Mouse (Mus musculus): ENCODE measurements around the gene Gsx1. TPM values are rescaled to one million over a fixed set of nuclear protein-coding genes. Genes with fewer than 3 reads are reported as not detected.

Gene Gsx1
- polyA plus RNA-seq, 1 experiment = not detected

- H3K36me3 ChIP-seq (ENCODE audit: control insufficient read depth, insufficient read depth, low read length) = no peaks in the 10 kb centered on the region
- TF ChIP-seq POLR2A (IDR thresholded peaks at IDR 0.05; ENCODE audit: control insufficient read depth, low read depth, low read length) (no peak), CTCF (IDR thresholded peaks at IDR 0.05; ENCODE audit: control insufficient read depth, insufficient read depth, insufficient replicate concordance, low read depth, low read length) (peak; percentile 9; the same call in 1 of the 2 replicates)
- peaks cover 2% of the 10 kb centered on the region for H3K4me1 ChIP-seq (ENCODE audit: control insufficient read depth, insufficient read depth, low read length)
- H3K4me3 ChIP-seq (ENCODE audit: control insufficient read depth, low read depth, low read length) = no peak overlapping the region
- no peak overlapping the region for H3K27ac ChIP-seq (ENCODE audit: control insufficient read depth, insufficient read depth, low read depth, low read length)
- no peaks in the 10 kb centered on the region for H3K27me3 ChIP-seq (ENCODE audit: control insufficient read depth, insufficient read depth, low read length)
Observed at GRCm38 (mm10) chr5:147207852-147208251, 19.4 kb downstream of the Gsx1 start.

- Histone ChIP-seq H3K36me3 (ENCODE audit: control insufficient read depth, insufficient read depth, low read length) (no peaks in the 10 kb centered on the region), H3K4me1 (ENCODE audit: control insufficient read depth, insufficient read depth, low read length) (peaks cover 2% of the 10 kb centered on the region), H3K27ac (ENCODE audit: control insufficient read depth, insufficient read depth, low read depth, low read length) (no peak overlapping the region), H3K27me3 (ENCODE audit: control insufficient read depth, insufficient read depth, low read length) (no peaks in the 10 kb centered on the region), H3K4me3 (ENCODE audit: control insufficient read depth, low read depth, low read length) (no peak overlapping the region)
- peak; percentile 59; the same call in 1 of the 2 replicates for TF ChIP-seq CTCF (IDR thresholded peaks at IDR 0.05; ENCODE audit: control insufficient read depth, insufficient read depth, insufficient replicate concordance, low read depth, low read length)
- TF ChIP-seq POLR2A (IDR thresholded peaks at IDR 0.05; ENCODE audit: control insufficient read depth, low read depth, low read length) = no peak
Observed at GRCm38 (mm10) chr5:147208471-147208870, 20.0 kb downstream of the Gsx1 start.

- TF ChIP-seq POLR2A (IDR thresholded peaks at IDR 0.05; ENCODE audit: control insufficient read depth, low read depth, low read length) (no peak), CTCF (IDR thresholded peaks at IDR 0.05; ENCODE audit: control insufficient read depth, insufficient read depth, insufficient replicate concordance, low read depth, low read length) (peak; percentile 99)
- H3K27me3 ChIP-seq (ENCODE audit: control insufficient read depth, insufficient read depth, low read length) = no peaks in the 10 kb centered on the region
- no peak overlapping the region for H3K27ac ChIP-seq (ENCODE audit: control insufficient read depth, insufficient read depth, low read depth, low read length)
- H3K4me1 ChIP-seq (ENCODE audit: control insufficient read depth, insufficient read depth, low read length) = peaks cover 3% of the 10 kb centered on the region; the same call in 1 of the 2 replicates
- no peaks in the 10 kb centered on the region for H3K36me3 ChIP-seq (ENCODE audit: control insufficient read depth, insufficient read depth, low read length)
- no peak overlapping the region for H3K4me3 ChIP-seq (ENCODE audit: control insufficient read depth, low read depth, low read length)
Observed at GRCm38 (mm10) chr5:147227354-147228112, 39.0 kb downstream of the Gsx1 start.

- no peak overlapping the region for H3K27ac ChIP-seq (ENCODE audit: control insufficient read depth, insufficient read depth, low read depth, low read length)
- no peak for TF ChIP-seq POLR2A (IDR thresholded peaks at IDR 0.05; ENCODE audit: control insufficient read depth, low read depth, low read length)
- TF ChIP-seq CTCF (IDR thresholded peaks at IDR 0.05; ENCODE audit: control insufficient read depth, insufficient read depth, insufficient replicate concordance, low read depth, low read length) = no peak
Observed at GRCm38 (mm10) chr5:147235406-147236309, 47.2 kb downstream of the Gsx1 start.

More at GRCm38 (mm10) chr5:147235406-147236309, 47.2 kb downstream of the Gsx1 start:
- Histone ChIP-seq H3K27me3 (ENCODE audit: control insufficient read depth, insufficient read depth, low read length) (no peaks in the 10 kb centered on the region), H3K4me3 (ENCODE audit: control insufficient read depth, low read depth, low read length) (no peak overlapping the region), H3K4me1 (ENCODE audit: control insufficient read depth, insufficient read depth, low read length) (no peaks in the 10 kb centered on the region), H3K36me3 (ENCODE audit: control insufficient read depth, insufficient read depth, low read length) (no peaks in the 10 kb centered on the region)

Other genes starting within 250 kb of the Gsx1 start
- 9.5 and 12.1 TPM in 2 replicates for gene Gtf3a, start 240.0 kb upstream of the Gsx1 start, polyA plus RNA-seq (2012; rRNA removed)
- 10.3 and 11.2 TPM in 2 replicates for gene Mtif3, start 224.9 kb upstream of the Gsx1 start, polyA plus RNA-seq (2012; rRNA removed)
- gene Lnx2, start 112.1 kb upstream of the Gsx1 start, polyA plus RNA-seq (2012; rRNA removed) = 9.5 and 10.8 TPM in 2 replicates
- 136 and 138 TPM in 2 replicates for gene Polr1d, start 111.6 kb upstream of the Gsx1 start, polyA plus RNA-seq (2012; rRNA removed)
- 0.07 TPM in 1 of 2 replicates, not detected in the other for gene Pdx1, start 81.3 kb downstream of the Gsx1 start, polyA plus RNA-seq (2012; rRNA removed)
- gene Cdx2, start 118.6 kb downstream of the Gsx1 start, polyA plus RNA-seq (2012; rRNA removed) = 0.10 TPM in 1 of 2 replicates, not detected in the other
- gene Urad, start 133.7 kb downstream of the Gsx1 start, polyA plus RNA-seq (2012; rRNA removed) = not detected in 2 replicates
- gene Flt3, start 211.8 kb downstream of the Gsx1 start, polyA plus RNA-seq (2012; rRNA removed) = 0.76 and 1.0 TPM in 2 replicates
- 77.6 and 94.5 TPM in 2 replicates for gene Pan3, start 241.5 kb downstream of the Gsx1 start, polyA plus RNA-seq (2012; rRNA removed)

Data from testis, adult 2 months (tissue).